Mouse (Mus musculus): ENCODE data around the gene 1700016C15Rik.

1700016C15Rik gene

DNA sequence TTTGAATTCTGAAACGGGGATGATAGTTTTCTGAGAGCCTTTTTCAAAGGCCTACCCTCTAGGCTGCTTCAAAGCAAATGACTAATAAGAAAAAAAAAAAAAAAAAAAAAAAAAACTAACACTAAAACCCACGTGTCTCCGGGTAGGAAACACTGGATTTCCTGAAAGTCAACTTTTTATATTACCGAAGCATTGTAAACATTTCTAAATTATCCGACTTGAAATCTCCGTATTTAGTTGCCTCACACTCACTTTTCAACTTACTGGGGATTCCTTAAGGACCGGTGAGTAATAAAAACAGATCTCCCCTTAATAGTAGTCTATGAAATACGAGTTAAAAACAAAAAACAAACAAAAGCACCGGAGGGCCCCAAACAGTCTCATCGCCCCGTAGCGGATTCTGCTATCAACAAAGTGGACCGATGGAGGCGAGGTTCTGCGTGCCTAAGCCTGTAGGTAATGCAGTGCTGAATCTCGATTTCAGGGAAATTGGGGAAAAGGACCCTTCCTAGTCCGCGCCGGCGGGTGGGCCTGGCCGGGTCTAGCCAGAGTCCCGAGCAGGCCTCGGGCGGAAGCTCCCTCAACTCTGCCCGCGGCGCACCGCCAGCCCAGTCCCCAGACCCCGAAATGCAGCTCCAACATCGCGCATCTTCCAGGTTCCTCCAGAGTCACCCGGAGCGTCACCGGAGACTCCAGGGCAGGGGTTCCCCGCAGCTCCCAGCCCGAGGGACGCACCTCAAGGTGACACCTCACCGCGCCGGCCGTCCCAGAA is 66.0 kb downstream of the 1700016C15Rik start:
- no peak for DNase-seq (ENCODE audit: inconsistent age in 2 of 2, low spot score in 1 of 2)

DNA sequence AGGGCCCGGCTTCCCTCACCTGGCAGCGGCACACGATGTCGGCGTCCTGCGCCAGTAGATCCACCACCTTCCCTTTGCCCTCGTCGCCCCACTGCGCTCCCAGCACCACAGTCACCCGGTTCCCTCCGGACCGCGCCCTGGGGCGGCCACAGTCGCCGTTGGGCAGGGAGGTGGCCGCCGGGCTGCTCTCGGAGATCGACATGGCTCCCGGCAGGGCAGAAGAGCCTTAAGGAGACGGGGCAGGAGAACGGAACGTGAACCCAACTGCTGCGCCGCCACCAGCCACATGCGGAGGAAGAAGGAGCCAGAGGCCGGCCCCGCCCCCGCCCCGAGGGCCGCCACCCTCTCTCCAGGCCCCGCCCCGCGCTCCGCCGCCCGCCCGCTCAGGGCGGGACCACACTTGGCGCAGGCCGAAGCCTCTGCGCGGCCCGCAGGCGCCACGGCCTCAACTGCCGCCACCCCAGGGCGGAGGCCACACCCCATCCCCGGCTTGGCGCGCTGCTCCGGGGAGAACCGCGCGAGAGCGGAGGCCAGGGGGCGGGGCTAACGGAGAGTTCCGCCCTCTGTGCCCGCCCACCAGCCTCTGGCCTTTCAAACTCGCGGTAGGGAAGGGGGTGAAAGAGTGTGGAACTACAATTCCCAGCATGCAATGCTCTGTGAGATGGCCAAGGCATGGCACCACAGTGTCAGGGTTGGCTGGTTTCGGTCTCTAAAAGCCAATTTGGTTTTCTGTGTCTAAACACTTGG is 66.8 kb downstream of the 1700016C15Rik start, which contains the start of gene Adss:
Gene Adss, minus strand, starts transcription at position 319 of the 747 bp plus-strand sequence.
- DNase-seq (ENCODE audit: inconsistent age in 2 of 2, low spot score in 1 of 2): peak; percentile 100

DNA sequence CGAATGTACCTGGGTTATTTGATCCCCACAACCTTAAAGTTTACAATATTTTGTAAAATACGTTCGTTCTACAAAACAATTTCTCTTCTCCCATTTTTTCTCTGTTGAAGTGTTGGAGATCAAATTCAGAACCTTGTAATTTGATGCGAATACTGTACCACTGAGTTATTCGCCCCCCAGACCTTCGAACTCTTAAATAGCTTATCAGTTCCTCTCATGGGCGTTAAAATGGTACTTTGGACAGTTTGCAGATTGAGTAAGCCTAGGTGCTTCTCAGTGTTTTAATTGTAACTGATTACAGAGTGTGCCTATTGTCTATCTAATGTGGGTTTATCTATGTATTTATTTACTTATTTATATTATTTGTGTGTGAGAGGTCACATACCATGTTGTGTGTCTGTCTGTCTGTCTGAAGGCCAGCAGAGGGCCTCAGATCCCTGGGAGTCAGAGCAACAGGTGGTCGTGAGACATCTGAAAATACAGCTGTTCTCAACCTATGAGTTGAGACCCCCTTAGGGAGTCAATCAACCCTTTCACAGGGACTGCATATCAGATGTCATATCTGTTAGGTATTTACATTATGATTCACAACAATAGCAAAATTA is 67.6 kb downstream of the 1700016C15Rik start:
- DNase-seq (ENCODE audit: inconsistent age in 2 of 2, low spot score in 1 of 2): no peak
